Mouse (Mus musculus) thymus, postnatal 25 days (tissue): ENCODE measurements at regions not wholly inside any gene's neighbourhood (a gene's known extent, or its start where the extent isn't known, plus 50 kb on each side); places are given as distances from the start of the nearest gene placed in this dataset.

Source experiments
- DNase-seq: peaks from one replicate; pipeline ENCODE4 v3.0.0; 2022

DNA sequence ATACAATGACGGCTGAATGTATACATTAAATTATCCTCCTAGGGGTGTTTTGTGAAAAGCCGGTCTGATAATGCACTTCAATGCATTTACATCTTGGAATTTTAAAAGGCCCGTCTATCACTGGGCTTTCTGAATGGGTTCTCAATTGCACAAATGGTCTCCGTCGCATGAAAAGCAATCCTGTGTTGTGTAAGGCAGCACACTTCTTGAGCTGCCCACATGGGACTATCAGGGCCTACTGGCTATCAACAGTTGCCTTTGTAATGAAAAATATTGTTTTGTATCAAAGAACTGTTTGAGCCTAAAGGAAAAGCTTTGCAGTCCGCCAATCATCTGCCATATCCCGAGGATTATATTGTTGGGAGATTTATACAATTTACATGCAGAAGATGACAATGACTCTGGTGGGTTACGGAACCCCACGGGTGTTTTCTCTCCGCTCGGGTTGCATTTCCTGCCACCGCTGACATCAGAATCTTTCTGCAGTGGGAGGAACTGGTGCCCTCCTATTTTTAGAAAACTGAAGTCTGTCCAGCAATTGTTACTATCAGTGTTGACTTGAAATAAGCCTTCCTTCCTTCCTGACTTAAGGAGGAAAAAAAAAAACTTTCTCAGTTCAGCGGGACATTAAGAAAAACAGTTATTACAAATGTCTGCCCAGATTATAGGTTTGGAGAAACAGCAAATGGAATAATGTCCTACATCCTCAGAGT lies 118.7 kb downstream of the Tmem26 start:
- no peak for DNase-seq

GRCm38 (mm10) chr10:68844066-68844465 lies 120.6 kb downstream of the Tmem26 start:
- no peak for DNase-seq

- no peak for DNase-seq
Observed at GRCm38 (mm10) chr10:68844596-68844995, 121.2 kb downstream of the Tmem26 start.

DNA sequence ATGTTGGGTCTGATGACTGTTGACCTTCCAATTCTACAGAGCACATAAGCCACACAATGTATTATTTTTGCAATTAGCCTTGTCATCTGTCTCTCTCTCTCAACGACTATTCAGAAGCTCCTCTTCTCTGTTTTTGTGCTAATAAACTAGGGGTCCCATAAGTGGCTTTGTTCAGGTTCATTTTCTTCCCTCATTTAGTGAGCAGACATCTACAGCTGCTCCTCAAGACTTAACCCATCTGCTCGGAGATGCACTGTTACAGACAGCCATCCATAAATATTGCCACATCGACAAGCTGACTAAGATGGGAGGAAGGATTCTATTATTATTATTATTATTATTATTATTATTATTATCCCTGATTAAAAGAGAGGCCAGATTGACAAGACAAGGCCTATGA lies 127.7 kb downstream of the Tmem26 start:
- no peak for DNase-seq

DNA sequence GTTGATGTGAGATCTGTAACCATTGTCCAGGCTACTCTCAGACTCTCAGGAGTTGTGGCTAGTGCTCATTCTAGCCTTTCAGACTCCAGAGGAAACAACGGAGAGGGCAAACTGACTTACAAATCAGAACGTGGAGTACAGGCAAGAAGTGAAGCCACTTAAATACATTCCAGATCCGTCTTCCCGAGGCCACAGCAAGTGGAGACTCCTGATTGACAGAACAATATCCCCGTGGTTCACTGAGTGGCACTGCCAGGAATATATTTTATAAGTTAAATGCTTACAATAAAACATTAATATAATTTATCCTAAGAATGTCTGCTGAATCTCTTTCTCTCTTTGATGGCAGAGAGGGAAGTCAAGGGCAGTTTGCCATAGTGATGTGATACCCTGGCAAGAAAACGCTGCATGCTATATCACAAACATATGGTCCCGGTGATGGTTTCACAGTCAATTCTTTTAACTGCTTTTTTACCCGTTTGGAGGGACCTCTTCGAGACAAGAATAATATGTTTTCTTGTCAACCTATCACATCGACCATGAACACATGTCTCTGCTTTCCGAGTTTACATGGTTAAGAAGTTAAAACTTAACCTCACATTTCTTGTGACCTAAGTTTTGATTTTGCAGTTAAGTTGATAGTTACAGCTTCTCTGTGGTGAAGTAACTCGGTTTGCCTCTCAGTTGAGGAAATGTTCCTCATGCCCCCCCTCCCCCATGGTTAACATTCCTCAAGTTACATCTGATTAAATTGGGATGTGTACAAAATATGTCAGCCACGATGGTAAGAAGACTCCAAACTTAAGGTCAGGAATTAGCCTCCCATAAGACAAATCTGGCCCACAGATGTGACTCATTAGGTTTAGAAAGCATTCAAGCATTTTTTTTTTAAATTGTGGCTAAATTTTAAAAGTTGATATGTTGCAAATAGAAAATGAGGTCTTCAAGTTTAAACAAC lies 132.8 kb downstream of the Tmem26 start:
- no peak for DNase-seq

GRCm38 (mm10) chr10:68864606-68865378 lies 141.3 kb downstream of the Tmem26 start:
- DNase-seq, result no peak

- no peak for DNase-seq
Observed at GRCm38 (mm10) chr10:68865776-68866175, 142.3 kb downstream of the Tmem26 start.

DNA sequence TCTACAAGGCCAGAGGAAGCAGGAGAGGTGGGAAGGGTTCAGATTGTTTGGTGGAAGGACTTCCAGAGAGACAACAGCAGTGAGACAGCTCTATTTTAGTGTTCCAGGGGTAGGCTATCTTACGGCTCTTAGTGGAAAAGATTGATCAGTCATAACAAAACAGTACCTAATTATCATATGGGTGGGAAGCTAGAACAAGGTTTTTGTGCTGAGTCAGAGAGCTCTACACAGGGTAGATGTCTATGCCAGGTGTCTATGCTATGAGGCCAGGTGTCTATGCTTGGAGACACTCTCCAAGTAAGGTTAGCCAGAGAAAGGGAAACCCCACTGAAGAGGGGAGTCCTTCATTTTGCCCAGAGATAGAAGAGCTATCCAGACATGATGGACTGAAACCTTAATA lies 143.9 kb downstream of the Tmem26 start:
- no peak for DNase-seq

DNA sequence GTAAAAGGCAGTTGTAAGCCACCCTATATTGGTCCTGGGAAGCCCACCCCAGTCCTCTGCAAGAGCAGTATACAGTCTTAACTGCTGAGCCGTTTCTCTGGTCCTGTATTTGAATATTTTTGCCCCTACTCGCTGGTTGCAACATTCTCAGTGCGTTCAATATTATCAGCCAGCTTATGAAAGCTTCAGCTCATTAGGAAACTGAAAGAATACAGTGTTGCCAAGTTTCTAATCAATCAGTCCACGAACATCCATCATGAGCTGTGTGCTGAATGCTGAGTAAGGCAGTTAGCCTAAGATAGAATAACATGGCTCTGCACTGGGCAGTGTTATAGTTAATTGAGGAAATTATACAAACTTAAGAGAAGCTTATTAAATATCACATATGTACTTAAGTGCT lies 148.7 kb downstream of the Tmem26 start:
- DNase-seq, result no peak

GRCm38 (mm10) chr10:68875641-68876040 lies 152.2 kb downstream of the Tmem26 start:
- no peak for DNase-seq

GRCm38 (mm10) chr10:68893100-68893841 lies 169.8 kb downstream of the Tmem26 start:
- DNase-seq, result no peak

DNA sequence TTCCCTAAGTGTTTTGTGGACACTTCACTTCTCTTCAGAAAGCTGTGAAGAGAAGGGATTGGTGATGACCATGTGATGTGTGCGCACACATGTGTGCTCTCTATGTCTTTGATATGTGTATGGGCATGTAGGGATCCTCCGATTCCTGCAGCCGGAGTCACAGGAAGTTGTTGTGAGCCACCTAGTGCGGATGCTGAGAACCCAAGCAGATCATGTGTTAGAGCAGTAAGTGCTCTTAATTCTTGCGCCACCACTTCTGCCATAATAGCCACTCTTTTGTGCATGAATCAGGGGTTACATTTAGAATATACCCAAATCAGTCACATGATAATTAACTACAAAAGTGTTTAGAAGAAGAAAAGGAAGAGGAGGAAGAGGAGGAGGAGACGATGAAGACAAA lies 170.7 kb downstream of the Tmem26 start:
- DNase-seq, result no peak

DNA sequence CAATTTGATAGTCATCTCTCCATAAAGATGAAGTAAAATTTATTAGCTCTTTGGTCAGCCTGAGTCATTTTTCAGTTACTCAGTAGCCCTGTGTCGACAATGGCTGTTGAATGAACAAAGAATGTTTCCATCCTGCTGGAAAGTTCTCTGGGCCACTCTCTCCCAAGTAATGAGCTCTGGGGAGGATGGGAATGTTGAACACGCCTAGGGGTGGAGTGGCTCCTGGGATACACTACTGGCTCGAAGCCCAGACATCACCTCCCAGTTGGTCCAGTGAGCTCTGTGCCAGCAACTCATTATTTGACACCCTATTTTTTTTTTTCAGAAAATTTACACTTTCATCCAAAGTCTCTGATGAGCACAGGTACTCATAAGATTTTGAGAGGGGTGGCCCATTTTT lies 174.1 kb downstream of the Tmem26 start:
- no peak for DNase-seq

- no peak for DNase-seq
Observed at GRCm38 (mm10) chr10:68901168-68901567, 177.7 kb downstream of the Tmem26 start.

GRCm38 (mm10) chr10:68902670-68903069 lies 179.2 kb downstream of the Tmem26 start:
- peak; percentile 9 for DNase-seq

- DNase-seq, result no peak
Observed at GRCm38 (mm10) chr10:68904337-68904736, 180.9 kb downstream of the Tmem26 start.

DNA sequence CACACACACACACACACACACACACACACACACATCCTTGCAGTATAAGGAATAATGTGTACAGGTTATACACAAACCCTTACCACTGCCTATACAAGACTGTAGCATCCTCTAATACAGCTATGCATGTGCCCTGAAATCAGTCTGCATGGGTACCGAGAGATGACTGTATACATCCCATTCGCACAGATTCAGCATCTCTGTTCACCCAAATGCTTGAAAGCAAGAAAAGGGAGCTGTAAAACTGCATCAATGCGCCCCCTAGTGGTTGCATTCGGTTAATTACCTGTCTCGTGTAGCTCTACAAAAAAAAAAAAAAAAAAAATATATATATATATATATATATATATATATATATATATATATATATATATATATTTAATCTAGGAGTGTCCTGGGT lies 184.8 kb downstream of the Tmem26 start:
- DNase-seq, result peak; percentile 48

- no peak for DNase-seq
Observed at GRCm38 (mm10) chr10:68909018-68909417, 185.6 kb downstream of the Tmem26 start.

- DNase-seq, result no peak
Observed at GRCm38 (mm10) chr10:68916147-68916546, 192.7 kb downstream of the Tmem26 start.

- DNase-seq, result no peak
Observed at GRCm38 (mm10) chr10:68935843-68936242, 212.4 kb downstream of the Tmem26 start.

- no peak for DNase-seq
Observed at GRCm38 (mm10) chr10:68943239-68943638, 208.0 kb upstream of the Rhobtb1 start.

- no peak for DNase-seq
Observed at GRCm38 (mm10) chr10:68956539-68956938, 194.7 kb upstream of the Rhobtb1 start.

DNA sequence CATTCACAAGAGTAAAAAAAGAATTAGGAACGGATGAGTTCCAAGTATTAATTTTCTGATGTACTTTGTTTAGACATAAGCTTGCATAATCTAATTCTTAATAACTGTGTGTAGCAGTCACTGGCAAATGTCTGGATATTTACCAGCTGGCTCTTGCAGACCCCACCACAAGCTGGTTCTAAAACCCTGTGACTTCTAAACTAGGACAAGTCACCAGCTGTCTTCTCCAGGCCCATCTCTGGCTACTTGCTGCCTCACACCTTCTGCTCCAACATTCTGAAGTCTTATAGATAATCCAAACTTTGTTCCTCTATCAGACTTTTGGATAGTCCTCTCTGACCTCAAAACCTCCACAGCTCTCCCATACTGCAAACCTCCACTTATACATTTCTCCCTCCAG lies 189.9 kb upstream of the Rhobtb1 start:
- no peak for DNase-seq
